Mouse (Mus musculus) stomach, adult 2 months (tissue): Measurements from ENCODE around the gene Atg4c. TPM values are rescaled to one million over a fixed set of nuclear protein-coding genes. Genes with fewer than 3 reads are reported as not detected.

Experiments used
- polyA plus RNA-seq: library from polyadenylated mRNA; depleted of rRNA; stranded (reverse); fragments of >200 nt; gene quantifications from 2 replicates; pipeline ENCODE4 v1.2.3, GENCODE M21; 2012; rRNA removed

Gene Atg4c
- polyA plus RNA-seq = 0.24 and 0.54 TPM in 2 replicates

GRCm38 (mm10) chr4:99193810-99194582, at the start of gene Atg4c:
Atg4c (plus strand) TSS chr4:99193934.

Other genes with a start within 250 kb of the Atg4c start
- not detected in 2 replicates for gene Angptl3, start 163.0 kb upstream of the Atg4c start, polyA plus RNA-seq
- 4.0 and 7.2 TPM in 2 replicates for gene Dock7, start 73.0 kb upstream of the Atg4c start, polyA plus RNA-seq
- 0.09 and 0.25 TPM in 2 replicates for gene Gm12689, start 102.0 kb downstream of the Atg4c start, polyA plus RNA-seq